Mouse (Mus musculus) granulocyte monocyte progenitor cell, adult 5-6 weeks (primary cell): ENCODE data around the gene Vill. TPM values are rescaled to one million over a fixed set of nuclear protein-coding genes. Genes with fewer than 3 reads are reported as not detected.

Source experiments
- ATAC-seq: replicated peaks from 2 replicates; pipeline ENCODE4 v1.8.0; 2016; ENCODE audit warnings: mild to moderate bottlenecking, moderate TSS enrichment, inconsistent platforms; ENCODE audit not compliant: poor library complexity, severe bottlenecking
- total RNA-seq, 2 experiments: library from RNA; stranded (forward) in 1 of 2; stranded (reverse) in 1 of 2; fragments of 200-712, 200-1000 nt in 1 of 2; fragments of >200 nt in 1 of 2; fragmentation: Nextera tagmentation in 1 of 2; gene quantifications; 2 replicates each; pipeline ENCODE4 v1.2.3; 2014 to 2017

Gene Vill
- total RNA-seq, 2 experiments from 2014 or later = 23.7 to 33.5 TPM

GRCm38 (mm10) chr9:119107566-119107965 is 55.0 kb downstream of the Vill start:
- peak; percentile 71 for ATAC-seq

GRCm38 (mm10) chr9:119109685-119110353 is 57.2 kb downstream of the Vill start:
- ATAC-seq = no peak

GRCm38 (mm10) chr9:119110640-119111039 is 58.1 kb downstream of the Vill start:
- no peak for ATAC-seq

GRCm38 (mm10) chr9:119114911-119115310 is 62.3 kb downstream of the Vill start:
- ATAC-seq = no peak

GRCm38 (mm10) chr9:119119409-119120167 is 67.0 kb downstream of the Vill start:
- no peak for ATAC-seq

- ATAC-seq = no peak
Observed at GRCm38 (mm10) chr9:119120168-119120560, 67.6 kb downstream of the Vill start.

Other genes starting within 250 kb of the Vill start
- 25.4 and 28.7 TPM in 2 replicates for gene Ctdspl, start 126.3 kb upstream of the Vill start, total RNA-seq (2014; fragmentation: Nextera tagmentation)
- gene Ctdspl, start 126.3 kb upstream of the Vill start, total RNA-seq (2017) = 6.5 and 7.9 TPM in 2 replicates
- not detected in 2 replicates for gene Plcd1, start 40.7 kb downstream of the Vill start, total RNA-seq (2014; fragmentation: Nextera tagmentation)
- gene Plcd1, start 40.7 kb downstream of the Vill start, total RNA-seq (2017) = not detected in 2 replicates
- 0.06 and 0.32 TPM in 2 replicates for gene Dlec1, start 49.7 kb downstream of the Vill start, total RNA-seq (2014; fragmentation: Nextera tagmentation)
- 0.26 and 0.67 TPM in 2 replicates for gene Dlec1, start 49.7 kb downstream of the Vill start, total RNA-seq (2017)
- not detected in 2 replicates for gene Acaa1b, start 104.3 kb downstream of the Vill start, total RNA-seq (2014; fragmentation: Nextera tagmentation)
- not detected in 2 replicates for gene Acaa1b, start 104.3 kb downstream of the Vill start, total RNA-seq (2017)
- gene Gm47289, start 106.4 kb downstream of the Vill start, total RNA-seq (2014; fragmentation: Nextera tagmentation) = not detected in 2 replicates
- not detected in 2 replicates for gene Gm47289, start 106.4 kb downstream of the Vill start, total RNA-seq (2017)
- not detected in 2 replicates for gene Slc22a13, start 156.3 kb downstream of the Vill start, total RNA-seq (2014; fragmentation: Nextera tagmentation)
- gene Slc22a13, start 156.3 kb downstream of the Vill start, total RNA-seq (2017) = not detected in 2 replicates